Comparison of ENCODE assay signal across 20 mouse cellular contexts in the genomic region with DNA sequence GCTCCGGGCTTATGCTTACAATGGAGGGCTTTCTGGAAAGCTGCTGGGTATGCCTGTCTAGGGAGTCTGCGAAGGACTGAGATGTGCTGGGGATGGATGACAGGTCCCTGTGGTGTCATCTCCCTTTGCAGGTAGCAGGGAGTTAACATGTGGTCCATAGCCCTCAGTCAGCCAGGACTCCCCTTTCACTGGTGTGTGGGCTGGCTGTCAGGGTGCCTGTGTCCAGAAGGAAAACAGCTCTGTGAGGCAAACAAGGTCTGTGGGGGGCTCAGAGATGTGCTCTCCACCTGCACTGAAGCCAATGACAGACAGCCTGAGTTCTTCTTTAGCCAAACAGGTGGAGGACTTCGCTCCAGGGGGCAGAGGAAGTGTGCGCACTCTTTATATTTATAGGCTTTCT. TPM values are rescaled to one million over a fixed set of nuclear protein-coding genes. Genes with fewer than 3 reads are reported as not detected.
"Had no signal": no experiment of that assay in that cellular context is flagged by ENCODE, and none has a peak within 500 bp of the region (broad histone marks: within the 10 kb centered on the region; RNA-seq: fewer than 3 reads in every experiment).

No protein-coding gene starts in this region.

- H3K4me1 ChIP-seq: liver, embryonic 13.5 days; midbrain, embryonic 15.5 days; stomach, embryonic 15.5 days had no signal

- H3K9ac ChIP-seq: limb, embryonic 13.5 days; liver, embryonic 13.5 days; lung, embryonic 14.5 days; midbrain, embryonic 15.5 days; stomach, embryonic 15.5 days had no signal

- ATAC-seq: inflammation-experienced regulatory T-cells, adult 6 months; intestine, embryonic 16.5 days; lung, postnatal 0 days; midbrain, embryonic 15.5 days had no signal

- H3K9me3 ChIP-seq: limb, embryonic 13.5 days; liver, embryonic 13.5 days; megakaryocyte, embryonic 14.5 days; midbrain, embryonic 15.5 days; stomach, embryonic 15.5 days had no signal

- H3K27ac ChIP-seq: limb, embryonic 13.5 days; liver, embryonic 13.5 days; macrophage; midbrain, embryonic 15.5 days; stomach, embryonic 15.5 days had no signal

- DNase-seq: kidney, adult 18-20 months; kidney, adult 9 months; kidney, postnatal 14 days; kidney, postnatal 4 days; left cerebral cortex, postnatal 4 days; liver, embryonic 13.5 days; lung, embryonic 14.5 days; retina, postnatal 1 day; right cerebral cortex, postnatal 25 days; spleen, adult 18-20 months; thymus, postnatal 25 days had no signal

- H3K4me2 ChIP-seq: limb, embryonic 13.5 days; liver, embryonic 13.5 days; lung, embryonic 14.5 days; midbrain, embryonic 11.5 days; midbrain, embryonic 15.5 days; stomach, embryonic 15.5 days had no signal

- H3K27me3 ChIP-seq: liver, embryonic 13.5 days; megakaryocyte, embryonic 14.5 days; midbrain, embryonic 15.5 days; stomach, embryonic 15.5 days had no signal

- H3K4me3 ChIP-seq: limb, embryonic 13.5 days; liver, embryonic 13.5 days; megakaryocyte, embryonic 14.5 days; midbrain, embryonic 15.5 days; stomach, embryonic 15.5 days had no signal

- H3K36me3 ChIP-seq: limb, embryonic 13.5 days; liver, embryonic 13.5 days; midbrain, embryonic 15.5 days; stomach, embryonic 15.5 days had no signal

RNA-seq across cellular contexts. Expression of gene Stc2, which starts 8.8 kb away (rescaled TPM):
- polyA plus RNA-seq: macrophage had no signal
